Mouse (Mus musculus) heart, embryonic 12.5 days (tissue): Measurements from ENCODE around the gene 2310002L09Rik. TPM values are rescaled to one million over a fixed set of nuclear protein-coding genes. Genes with fewer than 3 reads are reported as not detected.
"Not testable (repeated sequence)": the region's sequence is repeated elsewhere in the genome, so short reads cannot be mapped to it uniquely, and the experiment has no call there.

ENCODE experiments used
- ATAC-seq: fragments of 200-750 bp; cut with Nextera tagmentation; 2 replicates; pipeline ENCODE4 v1.8.0; 2017; ENCODE audit warnings: moderate TSS enrichment, moderate library complexity; ENCODE audit not compliant: insufficient number of reproducible peaks, low FRiP score
- H3K27ac ChIP-seq: fragments of 300-500 bp; sonication (generic); 2 replicates; pipeline ENCODE4 v1.5.1; 2016; ENCODE audit warnings: mild to moderate bottlenecking, moderate library complexity; ENCODE audit not compliant: poor library complexity, severe bottlenecking
- H3K27me3 ChIP-seq: fragments of 300-500 bp; sonication (generic); replicated peaks from 2 replicates; pipeline ENCODE4 v1.6.1; 2016; ENCODE audit warnings: mild to moderate bottlenecking, moderate library complexity
- H3K36me3 ChIP-seq: fragments of 300-500 bp; sonication (generic); 2 replicates; pipeline ENCODE4 v1.6.1; 2016; ENCODE audit warnings: mild to moderate bottlenecking, moderate library complexity
- H3K4me1 ChIP-seq: fragments of 300-500 bp; sonication (generic); replicated peaks from 2 replicates; pipeline ENCODE4 v1.6.1; 2016; ENCODE audit warnings: mild to moderate bottlenecking
- H3K4me2 ChIP-seq: fragments of 300-500 bp; sonication (generic); 2 replicates; pipeline ENCODE4 v1.6.1; 2016; ENCODE audit warnings: mild to moderate bottlenecking, moderate library complexity
- H3K4me3 ChIP-seq: fragments of 300-500 bp; sonication (generic); 2 replicates; pipeline ENCODE4 v1.5.1; 2016; ENCODE audit warnings: mild to moderate bottlenecking
- H3K9ac ChIP-seq: fragments of 300-500 bp; sonication (generic); 2 replicates; pipeline ENCODE4 v1.6.1; 2016; ENCODE audit warnings: mild to moderate bottlenecking, moderate library complexity
- H3K9me3 ChIP-seq: fragments of 300-500 bp; sonication (generic); replicated peaks from 2 replicates; pipeline ENCODE4 v1.6.1; 2016; ENCODE audit warnings: mild to moderate bottlenecking, moderate library complexity
- WGBS: fragments of 180-500 bp; shearing (Covaris S2); methylation state at CpG from one replicate; pipeline ENCODE4 v1.1.7; 2016; 5-methylcytosine and 5-hydroxymethylcytosine counted together
- polyA plus RNA-seq: library from polyadenylated mRNA; unstranded; fragments of >200 nt; fragmentation: Nextera tagmentation; extraction: Ambion mirVana; gene quantifications from 2 replicates; pipeline ENCODE4 v1.2.1, GENCODE M21; 2016

2310002L09Rik gene
- polyA plus RNA-seq, result 0.18 and 0.19 TPM in 2 replicates

- Histone ChIP-seq H3K36me3 (no peaks in the 10 kb centered on the region), H3K9ac (no peak within 1 kb of the TSS), H3K4me1 (no peaks in the 10 kb centered on the region), H3K4me2 (no peak within 1 kb of the TSS), H3K9me3 (no peaks in the 10 kb centered on the region), H3K27ac (no peak within 1 kb of the TSS), H3K4me3 (no peak within 1 kb of the TSS), H3K27me3 (no peaks in the 10 kb centered on the region)
- no peak for ATAC-seq
- 71% methylated on average over 8 of the region's 8 CpGs for WGBS
These were observed at the start of gene 2310002L09Rik for GRCm38 (mm10) chr4:73950375-73950896. TSS of gene 2310002L09Rik (minus strand) at chr4:73950846.

- H3K9ac ChIP-seq, result no peak overlapping the region
- H3K9me3 ChIP-seq, result no peaks in the 10 kb centered on the region
- no peak overlapping the region for H3K4me2 ChIP-seq
- H3K27me3 ChIP-seq, result no peaks in the 10 kb centered on the region
- WGBS, result 68% methylated on average over 3 of the region's 3 CpGs
- H3K4me3 ChIP-seq, result no peak overlapping the region
- no peaks in the 10 kb centered on the region for H3K4me1 ChIP-seq
- no peak for ATAC-seq
- H3K27ac ChIP-seq, result no peak overlapping the region
- H3K36me3 ChIP-seq, result no peaks in the 10 kb centered on the region
These were observed 29.8 kb upstream of the 2310002L09Rik start for GRCm38 (mm10) chr4:73980454-73980853.

DNA sequence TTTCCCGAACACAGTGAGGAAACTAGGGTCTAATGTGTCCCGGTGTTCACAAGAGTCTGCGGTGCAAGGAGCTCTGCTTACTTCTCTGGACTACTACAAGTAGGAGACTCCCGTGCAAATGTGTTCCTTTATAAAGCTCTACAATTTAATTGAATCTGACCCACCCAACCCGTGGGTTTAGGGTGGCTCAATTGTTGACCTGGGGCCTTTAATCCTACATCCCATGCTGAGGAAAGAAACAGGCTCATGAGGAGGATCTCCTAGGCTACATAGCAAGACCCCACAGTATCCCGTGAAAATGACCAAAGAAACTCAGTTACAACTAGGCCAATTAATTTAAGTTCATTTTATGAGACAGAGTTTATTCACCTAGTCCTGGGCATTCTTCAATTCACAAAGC is 30.0 kb downstream of the 2310002L09Rik start, which contains the start of gene Gm11756:
TSS of gene Gm11756 (minus strand) at position 101 of the 400 bp plus-strand sequence.
- not testable (repeated sequence) for H3K9ac ChIP-seq, H3K27ac ChIP-seq, H3K4me1 ChIP-seq, H3K4me2 ChIP-seq, ATAC-seq, H3K4me3 ChIP-seq, H3K9me3 ChIP-seq, H3K36me3 ChIP-seq, H3K27me3 ChIP-seq
- WGBS, result 78% methylated on average over 6 of the region's 6 CpGs

DNA sequence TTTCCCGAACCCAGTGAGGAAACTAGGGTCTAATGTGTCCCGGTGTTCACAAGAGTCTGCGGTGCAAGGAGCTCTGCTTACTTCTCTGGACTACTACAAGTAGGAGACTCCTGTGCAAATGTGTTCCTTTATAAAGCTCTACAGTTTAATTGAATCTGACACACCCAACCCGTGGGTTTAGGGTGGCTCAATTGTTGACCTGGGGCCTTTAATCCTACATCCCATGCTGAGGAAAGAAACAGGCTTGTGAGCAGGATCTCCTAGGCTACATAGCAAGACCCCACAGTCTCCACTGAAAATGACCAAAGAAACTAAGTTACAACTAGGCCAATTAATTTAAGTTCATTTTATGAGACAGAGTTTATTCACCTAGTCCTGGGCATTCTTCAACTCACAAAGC is 44.8 kb downstream of the 2310002L09Rik start, which contains the start of gene Gm13871:
TSS of gene Gm13871 (minus strand) at position 101 of the 400 bp plus-strand sequence.
- not testable (repeated sequence) for H3K4me2 ChIP-seq, H3K36me3 ChIP-seq, H3K27ac ChIP-seq, H3K9me3 ChIP-seq, H3K4me1 ChIP-seq, H3K4me3 ChIP-seq, H3K27me3 ChIP-seq, ATAC-seq, H3K9ac ChIP-seq
- whole genome bisulfite sequencing, result no CpG with 5 or more reads among the region's 4 CpGs

DNA sequence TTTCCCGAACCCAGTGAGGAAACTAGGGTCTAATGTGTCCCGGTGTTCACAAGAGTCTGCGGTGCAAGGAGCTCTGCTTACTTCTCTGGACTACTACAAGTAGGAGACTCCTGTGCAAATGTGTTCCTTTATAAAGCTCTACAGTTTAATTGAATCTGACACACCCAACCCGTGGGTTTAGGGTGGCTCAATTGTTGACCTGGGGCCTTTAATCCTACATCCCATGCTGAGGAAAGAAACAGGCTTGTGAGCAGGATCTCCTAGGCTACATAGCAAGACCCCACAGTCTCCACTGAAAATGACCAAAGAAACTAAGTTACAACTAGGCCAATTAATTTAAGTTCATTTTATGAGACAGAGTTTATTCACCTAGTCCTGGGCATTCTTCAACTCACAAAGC is 59.6 kb downstream of the 2310002L09Rik start, which contains the start of gene Gm11757:
TSS of gene Gm11757 (minus strand) at position 101 of the 400 bp plus-strand sequence.
- not testable (repeated sequence) for H3K4me1 ChIP-seq, H3K9me3 ChIP-seq, H3K4me2 ChIP-seq, ATAC-seq, H3K4me3 ChIP-seq, H3K9ac ChIP-seq, H3K27me3 ChIP-seq, H3K27ac ChIP-seq, H3K36me3 ChIP-seq
- WGBS, result no CpG with 5 or more reads among the region's 4 CpGs

Other genes with a start within 250 kb of the 2310002L09Rik start
- gene Rasef, start 159.9 kb downstream of the 2310002L09Rik start, polyA plus RNA-seq, result 0.44 and 0.65 TPM in 2 replicates
- gene Gm11758, start 74.6 kb downstream of the 2310002L09Rik start, polyA plus RNA-seq, result not detected in 2 replicates
- gene Gm11757, start 59.7 kb downstream of the 2310002L09Rik start, polyA plus RNA-seq, result not detected in 2 replicates
- not detected in 2 replicates for gene Gm13871, start 44.9 kb downstream of the 2310002L09Rik start, polyA plus RNA-seq
- gene Gm11756, start 30.1 kb downstream of the 2310002L09Rik start, polyA plus RNA-seq, result not detected in 2 replicates
- 0.46 and 0.65 TPM in 2 replicates for gene Frmd3, start 62.6 kb upstream of the 2310002L09Rik start, polyA plus RNA-seq